Mouse (Mus musculus): ENCODE measurements around the gene Smap2. TPM values are rescaled to one million over a fixed set of nuclear protein-coding genes. Genes with fewer than 3 reads are reported as not detected.
A peak's percentile ranks its signal among the peaks of the same experiment; 100 is the strongest.

Smap2 gene
- polyA plus RNA-seq, 1 experiment from 2014 or later: 42.4 TPM

GRCm38 (mm10) chr4:121016021-121016898, 787 bp downstream of the Smap2 start:
- Histone ChIP-seq H3K9me3 (no peaks in the 10 kb centered on the region), H3K27ac (replicated peaks) (peak overlapping the region; percentile 86), H3K9ac (peak overlapping the region; percentile 95), H3K4me2 (peak overlapping the region; percentile 89), H3K4me3 (peak overlapping the region; percentile 98), H3K36me3 (no peaks in the 10 kb centered on the region), H3K27me3 (no peaks in the 10 kb centered on the region), H3K4me1 (replicated peaks) (peaks cover 42% of the 10 kb centered on the region)
- WGBS: 5% methylated on average over 40 of the region's 40 CpGs
- ATAC-seq (ENCODE audit: low read depth): peak; percentile 51

GRCm38 (mm10) chr4:121015268-121015659, 1.8 kb downstream of the Smap2 start:
- no peak for ATAC-seq (ENCODE audit: low read depth)
- peak overlapping the region; percentile 95 for H3K9ac ChIP-seq

GRCm38 (mm10) chr4:121014594-121015267, 2.3 kb downstream of the Smap2 start:
- no peaks in the 10 kb centered on the region for H3K36me3 ChIP-seq
- H3K9ac ChIP-seq: peak overlapping the region; percentile 26; the same call in 1 of the 2 replicates
- peak overlapping the region; percentile 89 for H3K4me2 ChIP-seq
- H3K4me1 ChIP-seq (replicated peaks): peaks cover 57% of the 10 kb centered on the region
- no peaks in the 10 kb centered on the region for H3K27me3 ChIP-seq
- no peaks in the 10 kb centered on the region for H3K9me3 ChIP-seq
- H3K27ac ChIP-seq (replicated peaks): no peak overlapping the region
- ATAC-seq (ENCODE audit: low read depth): no peak
- H3K4me3 ChIP-seq: peak overlapping the region; percentile 98
- WGBS: 81% methylated on average over 10 of the region's 10 CpGs

More at GRCm38 (mm10) chr4:121015268-121015659, 1.8 kb downstream of the Smap2 start:
- 76% methylated on average over 7 of the region's 7 CpGs for WGBS
- Histone ChIP-seq H3K27me3 (no peaks in the 10 kb centered on the region), H3K4me3 (peak overlapping the region; percentile 98), H3K4me1 (replicated peaks) (peaks cover 51% of the 10 kb centered on the region), H3K9me3 (no peaks in the 10 kb centered on the region), H3K36me3 (no peaks in the 10 kb centered on the region), H3K4me2 (peak overlapping the region; percentile 89), H3K27ac (replicated peaks) (no peak overlapping the region)

- Histone ChIP-seq H3K36me3 (no peaks in the 10 kb centered on the region), H3K27ac (replicated peaks) (no peak overlapping the region), H3K9me3 (no peaks in the 10 kb centered on the region), H3K4me3 (no peak overlapping the region), H3K4me1 (replicated peaks) (peaks cover 63% of the 10 kb centered on the region), H3K27me3 (no peaks in the 10 kb centered on the region), H3K9ac (no peak overlapping the region), H3K4me2 (no peak overlapping the region)
- 85% methylated on average over 11 of the region's 11 CpGs for WGBS
- ATAC-seq (ENCODE audit: low read depth): no peak
Measured at GRCm38 (mm10) chr4:121010770-121011549, 6.1 kb downstream of the Smap2 start.

GRCm38 (mm10) chr4:121009151-121009550, 7.9 kb downstream of the Smap2 start:
- WGBS: 85% methylated on average over 5 of the region's 5 CpGs
- no peaks in the 10 kb centered on the region for H3K27me3 ChIP-seq
- H3K9me3 ChIP-seq: no peaks in the 10 kb centered on the region
- no peak overlapping the region for H3K4me3 ChIP-seq
- no peaks in the 10 kb centered on the region for H3K36me3 ChIP-seq
- peaks cover 63% of the 10 kb centered on the region for H3K4me1 ChIP-seq (replicated peaks)
- H3K9ac ChIP-seq: no peak overlapping the region
- ATAC-seq (ENCODE audit: low read depth): no peak
- H3K27ac ChIP-seq (replicated peaks): peak overlapping the region; percentile 20
- no peak overlapping the region for H3K4me2 ChIP-seq

- no peak for ATAC-seq (ENCODE audit: low read depth)
- H3K4me1 ChIP-seq (replicated peaks): peaks cover 70% of the 10 kb centered on the region
- no peaks in the 10 kb centered on the region for H3K36me3 ChIP-seq
- no peaks in the 10 kb centered on the region for H3K27me3 ChIP-seq
- H3K4me3 ChIP-seq: no peak overlapping the region
- no peak overlapping the region for H3K4me2 ChIP-seq
- no peak overlapping the region for H3K9ac ChIP-seq
- no peak overlapping the region for H3K27ac ChIP-seq (replicated peaks)
- H3K9me3 ChIP-seq: no peaks in the 10 kb centered on the region
- WGBS: 69% methylated on average over 3 of the region's 3 CpGs
Measured at GRCm38 (mm10) chr4:121008071-121008745, 8.8 kb downstream of the Smap2 start.

GRCm38 (mm10) chr4:121007006-121007405, 10.0 kb downstream of the Smap2 start:
- Histone ChIP-seq H3K27me3 (no peaks in the 10 kb centered on the region), H3K9ac (no peak overlapping the region), H3K4me1 (replicated peaks) (peaks cover 72% of the 10 kb centered on the region), H3K4me2 (no peak overlapping the region), H3K4me3 (no peak overlapping the region), H3K27ac (replicated peaks) (no peak overlapping the region), H3K36me3 (no peaks in the 10 kb centered on the region), H3K9me3 (no peaks in the 10 kb centered on the region)
- no peak for ATAC-seq (ENCODE audit: low read depth)

GRCm38 (mm10) chr4:121004679-121005078, 12.4 kb downstream of the Smap2 start:
- peaks cover 70% of the 10 kb centered on the region for H3K4me1 ChIP-seq (replicated peaks)
- no peak overlapping the region for H3K9ac ChIP-seq
- no peak overlapping the region for H3K4me3 ChIP-seq
- no peaks in the 10 kb centered on the region for H3K36me3 ChIP-seq
- no peaks in the 10 kb centered on the region for H3K9me3 ChIP-seq
- ATAC-seq (ENCODE audit: low read depth): no peak
- no peak overlapping the region for H3K4me2 ChIP-seq
- H3K27me3 ChIP-seq: no peaks in the 10 kb centered on the region
- WGBS: 81% methylated on average over 4 of the region's 4 CpGs
- H3K27ac ChIP-seq (replicated peaks): peak overlapping the region; percentile 47

GRCm38 (mm10) chr4:121003611-121004091, 13.4 kb downstream of the Smap2 start:
- H3K9me3 ChIP-seq: no peaks in the 10 kb centered on the region
- WGBS: 8% methylated on average over 3 of the region's 3 CpGs

GRCm38 (mm10) chr4:121002400-121003171, 14.5 kb downstream of the Smap2 start:
- 10% methylated on average over 8 of the region's 8 CpGs for WGBS
- Histone ChIP-seq H3K36me3 (no peaks in the 10 kb centered on the region), H3K4me3 (no peak overlapping the region), H3K4me2 (peak overlapping the region; percentile 30), H3K27ac (replicated peaks) (peak overlapping the region; percentile 89), H3K27me3 (no peaks in the 10 kb centered on the region), H3K9ac (peak overlapping the region; percentile 31), H3K9me3 (no peaks in the 10 kb centered on the region), H3K4me1 (replicated peaks) (peaks cover 60% of the 10 kb centered on the region)
- peak; percentile 80 for ATAC-seq (ENCODE audit: low read depth)

More at GRCm38 (mm10) chr4:121003611-121004091, 13.4 kb downstream of the Smap2 start:
- Histone ChIP-seq H3K4me1 (replicated peaks) (peaks cover 60% of the 10 kb centered on the region), H3K27me3 (no peaks in the 10 kb centered on the region), H3K4me3 (no peak overlapping the region), H3K9ac (no peak overlapping the region), H3K4me2 (peak overlapping the region; percentile 28), H3K27ac (replicated peaks) (peak overlapping the region; percentile 92), H3K36me3 (no peaks in the 10 kb centered on the region)
- peak; percentile 77 for ATAC-seq (ENCODE audit: low read depth)

- H3K4me2 ChIP-seq: no peak overlapping the region
- no peak for ATAC-seq (ENCODE audit: low read depth)
- H3K9ac ChIP-seq: peak overlapping the region; percentile 31
- no peaks in the 10 kb centered on the region for H3K27me3 ChIP-seq
- 79% methylated on average over 1 of the region's 1 CpGs for WGBS
- peak overlapping the region; percentile 89 for H3K27ac ChIP-seq (replicated peaks)
- H3K36me3 ChIP-seq: no peaks in the 10 kb centered on the region
- peaks cover 60% of the 10 kb centered on the region for H3K4me1 ChIP-seq (replicated peaks)
- H3K9me3 ChIP-seq: no peaks in the 10 kb centered on the region
- H3K4me3 ChIP-seq: no peak overlapping the region
Measured at GRCm38 (mm10) chr4:121001659-121002058, 15.4 kb downstream of the Smap2 start.

Measured in neural tube, embryonic 13.5 days (tissue).